Mouse (Mus musculus) stomach, postnatal 0 days (tissue): ENCODE data around the gene B4galt7.

Source experiments
- CTCF ChIP-seq: IDR thresholded peaks from 2 replicates; pipeline ENCODE4 v1.5.1; 2016; ENCODE audit warnings: antibody characterized with exemption, low read depth, mild to moderate bottlenecking, moderate library complexity
- EP300 ChIP-seq: optimal IDR thresholded peaks from 2 replicates; pipeline ENCODE3; 2016; ENCODE audit warnings: antibody characterized with exemption

DNA sequence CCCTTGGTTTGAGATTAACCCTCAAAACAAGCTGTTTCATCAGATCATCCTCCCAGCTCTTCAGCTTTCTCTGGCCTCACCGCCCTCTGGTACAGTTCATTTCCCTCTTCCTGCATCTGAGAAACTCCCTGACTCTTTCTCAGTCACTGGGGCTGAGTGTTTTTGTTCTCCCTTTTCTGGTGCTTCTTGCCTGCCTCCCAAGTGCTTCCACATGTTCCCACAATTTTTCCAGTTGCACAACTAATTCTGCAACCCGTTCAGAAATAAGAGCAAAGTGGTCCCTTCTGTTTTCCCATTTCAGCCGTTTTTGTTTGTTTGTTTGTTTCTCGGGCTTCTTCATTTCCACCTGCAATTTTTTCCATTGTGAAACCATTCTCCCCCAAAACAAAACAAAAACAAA, 21.6 kb upstream of the B4galt7 start:
- TF ChIP-seq CTCF (no peak), EP300 (no peak)
